Mouse (Mus musculus): ENCODE measurements around the gene Rere.

Gene Rere

DNA sequence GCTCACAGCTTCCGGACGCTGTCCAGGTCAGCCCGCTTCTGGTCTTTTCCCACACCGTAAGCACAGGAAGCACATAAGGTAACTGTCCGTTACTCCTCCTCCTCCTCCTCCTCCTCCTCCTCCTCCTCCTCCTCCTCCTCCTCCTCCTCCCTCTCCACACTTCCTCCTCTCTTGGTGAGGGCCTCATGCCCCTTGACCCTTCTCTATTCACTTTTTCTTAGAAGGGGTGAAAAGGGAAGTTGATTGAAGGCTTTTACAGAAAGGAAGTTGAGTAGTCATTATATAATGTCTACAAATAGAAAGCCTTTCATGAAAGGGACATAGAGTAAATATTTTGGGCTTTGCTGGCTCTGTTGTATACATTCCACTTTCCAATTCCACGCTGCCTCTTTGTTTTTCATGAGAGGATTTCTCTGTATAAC, 68.2 kb downstream of the Rere start:
- DNase-seq = no peak

DNA sequence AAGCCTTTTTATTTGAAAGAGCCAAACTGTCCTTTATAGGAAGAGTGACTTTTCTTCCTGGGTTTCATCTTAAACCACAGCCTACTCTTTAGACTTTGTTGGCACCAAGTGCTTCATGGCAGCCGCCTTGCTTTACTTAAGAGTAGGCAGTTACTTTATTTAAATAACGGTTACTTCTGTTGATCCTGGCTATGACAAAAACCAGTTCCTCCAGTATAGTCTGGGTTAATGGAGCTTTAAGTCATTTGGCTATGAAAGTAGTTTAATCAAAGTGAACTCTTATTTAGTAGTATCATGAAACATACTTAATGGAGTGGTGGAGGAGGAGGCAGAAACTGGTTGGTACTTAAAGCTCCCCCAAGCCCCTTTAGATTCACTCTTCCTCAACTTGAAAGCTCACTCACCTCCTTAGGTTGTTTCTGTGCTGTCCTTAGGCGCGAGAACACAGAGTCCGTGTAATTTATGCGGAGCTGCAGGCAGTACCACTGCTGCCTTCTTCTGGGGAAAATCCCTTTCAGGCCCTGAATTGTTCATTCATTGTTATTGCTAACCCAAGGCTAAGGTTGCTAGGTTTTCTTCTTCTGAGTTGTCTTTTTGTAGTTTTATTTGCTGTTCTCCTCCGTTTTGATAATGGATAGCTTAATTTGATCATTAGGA, 70.1 kb downstream of the Rere start:
- DNase-seq = no peak

DNA sequence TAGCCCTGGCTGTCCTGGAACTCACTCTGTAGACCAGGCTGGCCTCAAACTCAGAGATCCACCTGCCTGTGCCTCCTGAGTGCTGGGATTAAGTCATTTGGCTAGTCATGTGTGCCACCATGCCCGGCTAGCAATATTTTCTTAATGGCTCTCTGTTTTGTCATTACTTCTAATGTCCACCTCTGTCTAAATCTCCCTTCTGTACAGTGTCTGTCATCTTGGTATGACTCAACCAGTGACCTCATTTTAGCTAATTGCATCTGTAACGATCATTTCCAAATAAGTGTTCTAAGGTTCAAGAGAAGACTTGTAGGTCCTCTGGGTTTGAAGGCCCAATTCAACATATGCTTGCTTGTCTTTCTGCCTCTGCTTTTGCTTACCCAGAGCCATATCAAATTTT, 71.3 kb downstream of the Rere start:
- no peak for DNase-seq

DNA sequence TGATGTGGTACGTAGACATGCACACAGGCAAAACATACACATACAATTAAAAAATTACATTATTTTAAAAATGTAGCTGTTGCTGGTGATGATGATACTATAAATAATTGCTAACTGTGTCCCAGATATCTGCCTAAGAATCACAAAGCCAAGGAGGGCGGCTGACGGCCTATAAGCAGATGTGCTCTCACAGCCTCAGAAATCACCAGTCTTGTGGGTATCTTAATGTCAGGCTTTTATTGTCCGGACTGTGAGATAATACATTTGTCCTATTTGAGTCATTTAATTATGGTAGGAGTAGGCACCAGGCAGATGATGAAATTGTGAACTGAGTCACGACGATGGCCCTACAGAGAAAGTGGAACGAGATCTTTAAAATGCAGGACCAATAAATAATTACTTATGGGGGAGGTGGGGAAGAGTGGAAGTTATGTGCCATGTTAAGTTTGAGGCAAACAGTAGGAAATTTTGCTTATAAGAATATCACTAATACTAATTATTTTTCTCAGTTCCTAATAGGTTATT, 72.0 kb downstream of the Rere start:
- no peak for DNase-seq

DNA sequence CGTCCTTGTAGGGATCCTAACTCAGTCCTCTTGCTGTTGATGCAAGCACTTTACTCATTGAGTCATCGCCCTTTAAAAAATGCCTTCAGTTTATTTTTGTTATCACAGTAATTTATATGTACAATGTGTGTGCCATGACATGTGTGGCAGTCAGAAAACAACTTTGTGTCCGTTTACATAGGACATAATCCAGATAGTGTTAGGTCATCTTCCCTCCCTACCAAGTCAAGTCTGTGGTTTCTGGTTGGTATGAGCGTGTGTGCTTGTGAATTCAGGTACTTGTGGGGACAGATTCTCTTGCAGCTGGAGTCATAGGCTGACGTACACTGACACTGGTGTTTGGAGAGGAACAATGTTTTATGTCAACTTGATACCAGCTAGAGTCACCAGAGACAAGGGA, 74.4 kb downstream of the Rere start:
- DNase-seq = no peak

DNA sequence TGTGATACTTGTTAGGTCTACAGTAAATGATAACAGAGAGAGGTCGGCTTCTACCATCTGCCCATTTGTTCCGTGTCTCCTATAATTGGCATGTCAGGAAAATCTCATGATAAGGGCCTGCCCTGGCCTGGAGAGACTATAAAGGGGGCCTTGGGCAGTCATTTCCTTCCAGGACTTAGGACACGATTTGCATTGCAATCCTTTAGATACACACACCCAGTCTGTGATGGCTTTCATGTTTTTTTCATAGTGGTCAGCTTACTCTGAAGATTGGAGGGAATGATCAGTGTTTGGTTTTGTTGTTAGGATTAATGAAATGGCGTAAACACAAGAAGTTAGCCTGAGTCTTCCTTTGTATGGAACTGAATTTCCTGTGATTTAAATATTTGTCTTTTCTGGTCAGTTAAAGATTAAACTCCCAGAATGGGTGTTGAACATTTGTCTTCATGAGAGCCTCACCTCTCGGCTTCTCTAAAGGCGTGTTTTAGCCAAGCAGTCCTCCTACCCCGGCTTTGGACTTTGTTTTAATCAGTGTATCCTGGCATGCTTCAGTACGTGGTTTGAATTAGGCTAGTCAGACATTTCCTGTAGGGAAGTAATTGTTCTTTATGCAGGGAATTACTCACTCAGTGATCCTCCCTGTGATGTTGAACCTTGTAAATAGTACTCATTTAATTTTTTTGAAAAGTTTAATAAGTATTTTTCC, 80.7 kb downstream of the Rere start:
- no peak for DNase-seq

DNA sequence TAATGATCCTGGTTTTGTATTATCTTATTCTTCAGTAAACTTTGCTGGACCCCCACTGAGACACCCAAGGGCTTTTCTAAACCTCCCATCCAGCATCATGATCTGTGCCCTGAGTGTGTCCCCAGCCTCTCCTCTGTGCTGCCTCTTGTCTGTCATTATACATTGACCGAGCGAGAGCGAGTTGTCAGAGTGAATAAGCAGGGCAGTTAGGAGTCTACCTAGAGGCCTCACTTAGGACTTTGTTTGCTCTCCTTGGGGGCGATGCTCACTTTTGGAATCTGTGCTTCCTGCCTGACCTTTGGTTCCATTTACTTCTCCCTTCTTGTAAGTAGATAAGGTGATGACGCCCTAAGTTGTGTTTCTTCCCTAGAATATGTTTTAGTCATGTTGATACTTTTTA, 81.4 kb downstream of the Rere start:
- DNase-seq = no peak

DNA sequence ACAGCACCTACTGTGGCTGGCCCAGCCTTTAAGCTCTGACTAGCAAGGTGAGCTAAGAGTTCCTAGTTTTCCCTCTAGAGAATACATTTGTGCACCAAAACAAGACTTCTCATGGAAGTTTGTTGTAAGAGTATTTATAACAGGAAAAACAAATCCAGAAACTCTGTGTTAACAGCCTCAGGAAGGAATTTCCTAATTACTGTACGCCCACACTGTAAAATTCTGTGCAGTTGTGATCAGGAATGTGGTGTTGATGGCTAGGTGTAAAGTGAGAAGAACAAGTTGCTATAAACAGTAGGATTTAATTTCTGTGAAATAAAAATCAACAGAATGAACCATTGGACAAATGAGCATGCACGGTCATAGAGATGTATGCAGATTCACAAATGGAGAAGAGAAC, 83.3 kb downstream of the Rere start:
- no peak for DNase-seq

DNA sequence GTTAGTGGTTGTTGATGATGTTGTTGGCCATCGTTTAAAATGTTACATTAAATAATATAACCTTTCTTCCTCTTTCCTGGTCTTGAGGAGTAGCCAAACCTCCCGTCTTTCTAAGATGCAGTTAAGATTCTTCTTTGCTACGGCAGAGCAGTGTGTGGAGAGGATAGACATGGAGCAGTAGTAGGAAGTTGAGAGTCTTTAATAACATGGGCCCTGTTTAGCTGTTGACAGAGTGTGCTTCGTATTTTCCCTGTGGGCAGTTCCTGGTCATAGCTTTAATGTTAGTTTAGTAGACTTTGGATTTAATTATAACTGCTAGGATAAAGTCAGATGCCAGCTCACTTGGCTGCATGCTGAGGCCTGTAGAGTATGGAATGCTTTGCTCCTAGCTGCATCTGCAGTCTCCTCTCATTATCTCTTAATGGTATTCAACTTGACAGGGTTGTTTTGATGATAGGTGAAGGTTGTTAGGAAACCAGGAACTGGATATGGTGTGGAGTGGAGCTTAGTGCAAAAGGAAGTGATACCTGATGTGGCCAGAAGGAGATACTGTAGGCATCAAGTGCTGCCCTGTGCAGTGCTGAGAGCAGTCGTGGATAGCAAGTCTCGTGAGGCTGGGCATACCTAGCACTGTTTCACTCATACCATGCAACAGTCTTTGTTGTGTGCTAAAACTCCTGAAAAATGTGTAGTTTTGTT, 85.2 kb downstream of the Rere start:
- no peak for DNase-seq

DNA sequence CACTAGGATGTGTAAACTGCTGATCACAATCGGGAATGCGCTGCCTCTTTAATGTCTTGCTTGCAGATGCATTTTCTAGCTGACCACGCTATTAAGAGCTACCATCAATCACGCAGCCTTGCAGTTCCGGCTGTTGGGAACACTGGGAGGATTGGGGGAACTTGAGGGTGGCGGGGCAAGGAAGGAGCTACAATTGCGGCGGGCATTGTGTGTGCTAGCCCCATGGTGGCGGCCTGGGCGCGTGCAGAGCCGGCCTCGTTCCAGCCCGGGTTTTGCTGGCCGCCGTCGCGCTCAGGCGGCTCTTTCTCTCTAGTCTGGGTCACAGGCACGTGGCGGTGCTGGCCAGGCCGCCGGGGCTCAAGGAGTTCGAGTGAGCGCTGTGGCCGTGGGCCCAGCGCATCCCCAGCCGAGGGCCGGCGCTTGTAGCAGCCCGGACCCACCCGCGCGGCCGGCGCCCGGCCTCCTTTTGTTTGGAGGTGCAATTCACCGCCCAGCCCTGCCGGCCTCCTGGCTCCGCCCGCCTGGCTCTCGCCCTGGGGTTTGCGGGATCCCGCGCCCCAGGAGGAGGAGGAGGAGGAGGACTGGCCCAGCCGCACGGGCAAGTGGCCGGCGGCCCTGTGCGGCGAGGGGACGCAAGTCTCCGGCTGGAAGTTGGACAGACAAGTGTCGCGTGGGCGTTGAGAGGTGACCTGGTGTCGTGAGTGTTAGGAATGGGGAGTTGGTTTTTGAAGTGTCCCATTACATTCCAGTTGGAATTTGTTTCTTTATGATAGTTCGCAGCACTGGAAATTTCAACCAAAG, 90.3 kb downstream of the Rere start:
- peak; percentile 72 for DNase-seq

DNA sequence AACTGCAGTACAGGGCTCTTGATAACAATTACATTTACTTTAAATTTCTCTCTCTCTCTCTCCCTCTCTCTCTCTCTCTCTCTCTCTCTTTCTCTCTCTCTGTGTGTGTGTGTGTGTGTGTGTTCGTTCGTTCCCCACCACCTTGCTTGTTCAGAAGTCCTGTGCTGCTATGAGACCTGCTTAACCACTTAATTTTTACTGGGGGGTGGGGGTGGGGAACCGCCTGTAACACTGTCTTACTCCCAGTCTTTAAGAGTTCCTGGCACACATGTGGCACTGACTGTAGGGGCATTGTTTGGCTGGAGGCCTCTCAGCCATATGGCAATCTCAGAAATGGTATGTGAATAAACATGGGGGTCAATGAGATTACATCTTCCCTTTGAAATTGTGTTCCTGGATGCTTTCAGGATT, 91.2 kb downstream of the Rere start:
- no peak for DNase-seq

DNA sequence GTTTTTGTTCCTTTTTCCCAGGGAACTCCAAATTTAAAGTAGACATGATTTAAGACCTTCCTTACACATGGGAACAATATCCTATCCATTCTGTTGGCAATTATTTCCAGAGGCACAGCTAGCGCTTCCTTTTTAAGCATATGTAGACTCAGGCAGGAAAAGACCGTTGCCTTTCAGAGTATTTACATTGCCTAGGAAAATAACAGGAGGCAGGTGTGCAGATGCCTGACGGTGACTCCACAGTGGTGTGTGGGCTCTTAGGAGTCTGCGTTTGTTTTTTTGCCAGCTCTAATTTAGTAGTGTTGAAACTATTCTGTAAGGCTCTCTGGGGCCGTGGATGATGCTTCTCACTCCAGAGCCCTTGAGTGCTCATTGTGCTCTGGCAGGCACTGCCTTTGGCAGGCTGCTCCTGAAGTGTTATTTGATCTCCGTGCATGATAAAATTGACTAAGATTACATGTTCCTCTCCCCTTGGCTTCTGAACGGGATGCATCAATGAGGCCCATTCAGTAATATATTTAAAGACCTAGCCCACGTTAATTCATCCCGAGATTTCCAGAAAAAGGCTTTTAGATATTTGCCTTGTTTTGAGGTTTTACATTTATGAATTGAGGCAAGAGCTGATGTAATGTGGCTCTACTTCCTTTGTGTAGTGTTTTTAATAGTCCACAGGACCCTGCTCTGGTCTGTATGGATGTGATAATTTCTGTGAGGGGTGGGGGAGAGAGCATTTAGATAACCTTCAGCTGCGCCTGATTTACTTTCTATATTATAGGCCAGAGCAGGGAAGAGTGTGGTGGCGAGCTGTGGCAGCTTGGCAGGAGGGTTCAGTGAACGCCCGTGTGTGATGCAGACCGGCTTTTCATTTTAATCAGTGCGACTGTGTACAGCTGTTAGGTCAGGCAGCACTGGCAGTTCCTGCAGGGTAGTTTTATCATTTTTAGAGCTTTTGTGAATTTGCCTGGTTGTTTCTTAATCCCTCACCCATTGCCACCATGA, 92.0 kb downstream of the Rere start:
- DNase-seq = no peak

DNA sequence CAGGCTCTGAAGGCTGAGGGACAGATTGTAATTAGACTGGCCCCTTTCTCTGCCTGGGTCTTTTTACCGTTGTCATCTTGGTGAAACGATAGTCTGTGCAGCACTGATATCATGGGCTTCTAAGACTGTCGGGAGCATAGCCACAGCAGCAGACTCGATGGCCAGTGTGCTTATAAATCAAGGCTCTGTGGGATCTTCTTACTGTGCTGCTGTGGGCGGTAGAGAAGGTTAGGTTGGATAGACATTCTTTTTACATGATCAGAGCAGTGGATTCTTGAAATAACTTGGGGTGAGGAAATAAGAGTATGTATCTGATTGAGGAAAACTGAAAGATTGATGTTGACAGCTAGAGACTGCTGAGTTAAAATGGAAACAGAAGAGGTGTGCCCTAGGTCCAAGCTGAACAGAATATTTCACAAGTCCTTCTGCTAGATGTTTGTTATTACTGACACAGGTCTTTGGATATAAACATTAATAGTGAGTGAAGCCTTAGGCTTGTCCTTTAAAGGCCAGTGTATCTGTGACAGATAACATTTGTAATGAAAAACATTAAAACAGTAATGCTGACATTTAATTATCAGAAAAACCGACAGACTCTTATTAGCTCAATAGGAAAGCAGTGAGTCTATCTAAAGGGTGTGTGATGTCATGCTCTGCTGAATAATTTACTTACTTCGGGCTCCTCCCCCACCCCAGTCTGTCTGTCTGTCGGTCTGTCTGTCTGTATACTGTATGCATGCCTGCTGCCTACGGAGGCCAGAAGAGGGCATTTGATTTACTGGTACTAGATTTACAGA, 93.4 kb downstream of the Rere start:
- DNase-seq = no peak

DNA sequence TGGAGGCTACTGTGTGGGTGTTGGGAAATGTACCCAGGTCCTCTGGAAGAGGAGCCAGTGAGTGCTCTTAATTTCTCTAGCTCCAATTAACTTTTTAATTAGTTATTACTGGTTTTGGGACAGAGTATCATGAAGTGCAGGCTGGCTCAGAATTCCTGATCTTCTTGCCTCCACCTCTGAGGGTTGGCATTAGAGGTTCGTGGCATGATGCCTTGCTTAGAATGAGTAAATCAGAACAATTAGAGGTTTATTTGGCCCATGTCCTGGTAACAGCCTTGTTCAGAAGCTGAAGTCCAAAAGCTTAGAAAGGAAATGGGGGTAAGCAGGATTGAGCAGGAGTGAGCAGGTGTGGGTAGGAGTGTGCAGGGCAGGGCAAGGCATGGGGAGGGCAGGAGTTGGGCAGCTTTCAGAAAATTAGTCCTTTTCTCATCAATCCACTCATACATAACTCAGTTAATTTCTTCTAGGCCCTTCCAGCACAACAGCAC, 94.0 kb downstream of the Rere start:
- no peak for DNase-seq

DNA sequence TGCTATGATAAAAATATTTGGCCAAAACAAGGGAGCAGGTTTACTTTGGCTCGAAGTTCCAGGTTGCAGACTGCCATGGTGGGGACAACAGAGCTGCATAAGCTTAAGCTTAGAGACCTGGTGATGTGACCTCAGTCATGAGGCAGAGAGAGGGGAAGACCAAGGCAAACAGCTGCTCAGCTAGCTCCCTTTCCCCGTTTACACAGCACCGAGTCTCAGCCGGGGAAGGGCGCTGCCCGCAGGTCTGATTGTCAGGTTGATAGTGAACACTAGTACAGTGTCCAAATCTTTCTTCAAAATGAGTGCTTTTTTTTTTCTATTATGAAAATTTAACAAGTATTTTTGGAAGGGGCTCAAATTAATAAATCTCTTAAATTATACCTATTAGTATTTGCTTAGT, 97.9 kb downstream of the Rere start:
- no peak for DNase-seq

DNA sequence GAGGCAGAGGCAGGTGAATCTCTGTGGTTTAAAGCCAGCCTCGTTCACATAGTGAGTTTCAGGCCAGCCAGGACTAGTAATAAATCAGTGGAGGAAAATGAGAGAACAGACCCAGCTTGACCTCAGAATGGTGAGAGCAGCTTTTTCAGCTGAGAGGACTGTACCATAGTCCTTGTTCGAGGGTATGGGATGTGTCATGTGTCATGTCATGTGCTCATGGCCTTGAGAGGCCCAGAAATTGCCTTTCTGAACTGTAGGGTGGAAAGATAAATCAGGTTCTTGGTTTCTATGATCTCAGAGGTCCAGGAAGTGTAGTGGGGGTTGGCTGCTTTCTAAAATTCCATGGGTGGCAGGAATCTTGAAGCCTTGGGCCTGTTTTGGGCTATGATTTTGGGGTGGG, 98.3 kb downstream of the Rere start:
- no peak for DNase-seq

DNA sequence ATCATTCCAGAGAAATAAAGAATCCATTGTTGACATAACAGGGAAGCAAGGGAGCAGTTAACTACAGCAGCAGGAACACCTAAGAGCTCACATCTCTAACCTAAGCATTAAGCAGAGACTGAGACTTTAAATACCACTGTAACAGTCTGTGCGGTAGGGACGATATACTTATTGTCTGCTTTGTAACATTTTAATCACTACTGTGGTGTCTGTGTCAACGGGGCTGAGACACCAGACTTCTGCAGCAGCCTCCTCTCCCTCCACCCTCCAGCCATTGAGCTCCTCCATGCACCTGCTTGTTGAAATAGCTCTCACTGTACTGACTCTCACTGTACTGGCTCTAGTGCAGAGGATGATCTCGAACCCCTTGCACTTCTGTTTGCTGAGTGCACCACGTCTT, 98.8 kb downstream of the Rere start:
- DNase-seq = no peak

DNA sequence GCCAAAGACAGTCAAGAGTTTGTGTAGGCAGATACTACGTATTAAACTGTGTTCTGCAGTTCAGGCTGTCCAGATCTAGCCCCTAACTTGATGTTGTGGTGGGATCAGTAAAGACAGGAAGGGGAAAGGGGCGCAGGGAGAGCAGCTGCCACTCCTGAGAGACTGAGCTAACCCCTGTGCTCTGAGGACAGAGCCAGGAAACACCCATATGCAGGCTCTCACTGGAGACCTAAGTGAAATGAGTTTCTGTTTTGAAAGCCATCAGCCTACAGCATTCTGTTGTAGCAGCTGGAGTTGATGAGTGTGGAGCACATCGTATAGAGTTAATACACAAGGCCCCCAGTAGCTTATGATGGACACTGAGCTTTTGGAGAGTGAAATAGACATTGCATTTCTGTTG, 101.1 kb downstream of the Rere start:
- no peak for DNase-seq

DNA sequence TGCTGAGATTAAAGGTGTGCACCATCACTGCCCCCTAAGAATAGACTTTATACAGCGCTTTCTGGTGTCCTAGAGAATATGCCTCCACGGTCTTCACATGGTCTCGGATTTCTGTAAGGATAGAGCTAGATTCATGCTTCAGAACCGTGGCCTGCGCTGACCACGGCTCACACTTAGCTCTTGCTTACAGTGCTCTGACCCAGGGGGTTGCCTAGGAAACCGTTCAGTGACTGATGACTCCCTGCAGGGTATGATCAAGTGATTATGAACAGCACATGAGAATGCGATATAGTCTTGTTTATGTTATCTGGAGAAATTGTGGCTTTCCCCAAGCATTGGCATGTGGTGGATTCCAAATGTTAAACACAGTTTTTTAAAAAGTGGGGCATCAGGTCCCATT, 103.0 kb downstream of the Rere start:
- no peak for DNase-seq

DNA sequence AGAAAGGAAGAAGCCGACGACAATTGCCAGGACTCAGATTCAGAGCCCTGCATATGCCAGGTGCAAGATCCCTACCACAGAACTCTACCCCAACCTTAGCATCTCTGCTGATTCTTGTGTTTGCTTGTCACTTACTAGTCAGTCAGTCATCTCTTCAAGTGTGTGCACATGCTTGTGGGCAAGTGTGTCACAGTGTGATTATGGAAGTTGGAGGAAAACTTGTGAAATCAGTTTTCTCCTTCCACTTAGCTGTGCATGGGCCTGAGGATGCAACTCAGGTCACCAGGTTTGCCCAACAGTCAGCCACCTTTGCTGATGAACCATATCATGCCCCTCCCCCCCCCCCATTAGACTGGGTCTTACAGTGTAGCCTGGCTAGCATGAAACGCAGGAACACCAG, 103.5 kb downstream of the Rere start:
- DNase-seq = no peak

DNA sequence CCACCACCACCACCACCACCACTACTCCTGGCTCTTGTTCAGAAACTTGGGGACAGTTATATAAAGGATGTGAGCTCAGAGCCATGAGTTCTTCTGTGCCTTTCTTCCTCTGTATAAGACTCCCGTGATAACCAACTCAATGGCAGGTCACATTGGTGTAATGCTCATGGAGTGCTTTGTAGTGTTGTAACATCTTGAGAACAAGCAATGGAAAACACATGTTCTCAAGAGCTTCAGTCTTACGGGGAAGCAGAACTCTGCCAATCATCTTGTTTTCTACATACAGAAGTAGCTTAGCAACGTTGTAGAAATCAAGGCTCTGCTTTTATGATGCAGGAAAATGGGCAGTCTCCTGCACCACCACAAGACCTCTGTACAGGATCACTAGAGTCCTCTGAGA, 107.1 kb downstream of the Rere start:
- DNase-seq = no peak
